Mouse (Mus musculus): Measurements from ENCODE around the gene Iqgap1. TPM values are rescaled to one million over a fixed set of nuclear protein-coding genes. Genes with fewer than 3 reads are reported as not detected.
A peak's percentile ranks its signal among the peaks of the same experiment; 100 is the strongest.
"Not testable (repeated sequence)": the region's sequence is repeated elsewhere in the genome, so short reads cannot be mapped to it uniquely, and the experiment has no call there.

The Iqgap1 gene
- total RNA-seq, 2 experiments from 2014 or later, result 30.9 to 34.0 TPM

DNA sequence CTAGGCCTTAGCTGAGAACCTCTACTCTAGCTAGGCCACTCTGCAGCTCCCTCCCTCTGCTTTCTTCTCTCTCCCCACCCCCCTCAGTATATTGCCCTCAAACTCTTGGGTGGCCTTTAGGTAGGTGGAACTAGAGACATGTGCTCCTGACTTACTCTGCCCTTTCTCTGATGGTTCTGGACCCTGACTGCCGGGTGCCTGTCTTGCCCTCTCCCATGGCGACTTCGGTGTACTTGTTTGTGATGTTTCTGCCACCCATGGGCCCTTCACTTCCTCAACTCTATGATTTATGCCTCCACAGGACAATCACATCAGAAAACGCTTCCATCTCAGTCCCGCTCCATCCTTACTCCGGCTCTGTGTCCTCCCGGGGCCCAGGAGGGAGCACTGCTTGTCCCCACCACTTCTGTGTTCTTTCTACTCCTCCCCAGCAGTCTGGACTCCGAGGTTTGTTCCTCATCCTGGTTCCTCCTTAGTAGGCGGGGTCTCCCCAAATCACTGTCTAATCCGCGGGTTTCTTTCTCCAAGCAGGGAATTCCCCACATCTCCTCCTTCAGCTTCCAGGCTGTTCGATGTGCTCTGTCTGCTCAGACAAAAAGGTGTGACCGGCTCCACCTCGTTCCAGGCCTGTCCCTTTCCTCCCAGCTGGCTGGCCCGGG is 20.0 kb upstream of the Iqgap1 start:
- intact Hi-C loops (cut with DNase I), result loop anchor here (5.0 kb wide), 2 partner anchors 38 to 103 kb away; no protein-coding TSS in a partner anchor
- DNase-seq (ENCODE audit: extremely low spot score in 1 of 2, low spot score in 2 of 2), result no peak

DNA sequence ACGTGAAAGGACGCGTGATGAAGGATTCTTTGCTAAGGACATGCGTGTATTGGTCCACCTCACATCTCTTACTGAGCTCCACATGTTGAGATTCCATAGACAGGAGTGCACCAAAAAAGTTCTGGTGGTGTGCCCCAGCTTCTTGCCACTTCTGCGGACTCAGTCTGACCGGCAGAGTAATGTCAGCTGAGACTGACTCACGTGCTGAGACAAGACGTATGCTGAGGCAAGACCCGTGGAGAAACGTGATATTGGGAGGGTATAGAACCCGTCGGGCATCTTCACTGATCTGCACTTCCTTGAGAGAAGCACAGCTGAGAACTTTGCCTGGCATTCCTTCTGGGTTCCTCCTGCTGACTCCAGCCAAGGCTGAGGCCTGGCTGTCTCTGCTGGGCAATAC is 18.9 kb upstream of the Iqgap1 start:
- intact Hi-C loops (cut with DNase I), result loop anchor here (5.0 kb wide), 2 partner anchors 37 to 102 kb away; no protein-coding TSS in a partner anchor
- no peak for DNase-seq (ENCODE audit: extremely low spot score in 1 of 2, low spot score in 2 of 2)

- DNase-seq (ENCODE audit: extremely low spot score in 1 of 2, low spot score in 2 of 2), result no peak
- intact Hi-C loops (cut with DNase I), result no loop called here
Observed at GRCm38 (mm10) chr7:80843910-80844640, 18.3 kb upstream of the Iqgap1 start.

- no peak for DNase-seq (ENCODE audit: extremely low spot score in 1 of 2, low spot score in 2 of 2)
- intact Hi-C loops (cut with DNase I), result no loop called here
Observed at GRCm38 (mm10) chr7:80843176-80843575, 17.4 kb upstream of the Iqgap1 start.

GRCm38 (mm10) chr7:80842132-80842531 is 16.4 kb upstream of the Iqgap1 start:
- no peak for DNase-seq (ENCODE audit: extremely low spot score in 1 of 2, low spot score in 2 of 2)
- intact Hi-C loops (cut with DNase I), result no loop called here

GRCm38 (mm10) chr7:80840937-80841336 is 15.2 kb upstream of the Iqgap1 start:
- intact Hi-C loops (cut with DNase I), result no loop called here
- DNase-seq (ENCODE audit: extremely low spot score in 1 of 2, low spot score in 2 of 2), result no peak

DNA sequence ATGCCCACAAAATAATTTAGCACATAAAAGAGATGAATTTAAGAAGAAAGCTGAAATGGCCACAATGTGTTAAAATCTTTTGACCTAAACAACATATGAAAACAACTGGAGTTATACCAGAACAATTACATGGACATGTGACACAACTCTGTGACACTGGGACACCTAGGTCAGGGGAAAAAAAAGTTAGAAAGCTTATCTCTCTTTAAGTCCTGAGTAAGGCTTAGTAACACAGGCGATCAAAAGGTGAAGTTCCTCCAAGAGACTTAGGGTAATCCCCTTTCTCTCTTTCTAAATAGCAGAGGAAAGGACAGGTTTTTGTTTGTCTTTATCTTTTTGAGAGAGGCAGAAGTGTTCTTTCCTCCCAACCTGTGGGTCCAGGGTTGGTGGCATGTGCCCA is 14.5 kb upstream of the Iqgap1 start:
- intact Hi-C loops (cut with DNase I), result no loop called here
- no peak for DNase-seq (ENCODE audit: extremely low spot score in 1 of 2, low spot score in 2 of 2)

DNA sequence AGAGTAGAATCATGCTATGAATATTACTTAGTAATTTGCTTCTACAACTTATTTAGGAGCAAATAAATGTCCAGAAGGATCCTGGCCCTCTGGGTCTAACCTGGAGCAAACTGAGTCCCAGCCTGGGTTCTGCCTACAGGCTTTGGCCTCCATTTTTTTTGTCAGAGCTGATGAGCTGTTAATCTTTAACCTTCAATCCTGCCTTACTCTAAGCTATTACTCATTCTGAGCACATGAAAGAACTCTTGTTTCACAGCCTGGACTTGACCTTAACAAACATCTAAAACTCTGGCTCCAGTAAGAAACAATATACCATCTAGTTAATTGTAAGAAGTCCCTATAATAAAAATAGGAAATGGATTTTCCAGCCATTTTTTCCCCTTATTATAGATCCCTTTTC is 14.0 kb upstream of the Iqgap1 start:
- intact Hi-C loops (cut with DNase I), result no loop called here
- no peak for DNase-seq (ENCODE audit: extremely low spot score in 1 of 2, low spot score in 2 of 2)

- no peak for DNase-seq (ENCODE audit: extremely low spot score in 1 of 2, low spot score in 2 of 2)
- intact Hi-C loops (cut with DNase I), result no loop called here
Observed at GRCm38 (mm10) chr7:80838247-80838646, 12.5 kb upstream of the Iqgap1 start.

GRCm38 (mm10) chr7:80837736-80838135 is 12.0 kb upstream of the Iqgap1 start:
- DNase-seq (ENCODE audit: extremely low spot score in 1 of 2, low spot score in 2 of 2), result no peak
- intact Hi-C loops (cut with DNase I), result no loop called here

DNA sequence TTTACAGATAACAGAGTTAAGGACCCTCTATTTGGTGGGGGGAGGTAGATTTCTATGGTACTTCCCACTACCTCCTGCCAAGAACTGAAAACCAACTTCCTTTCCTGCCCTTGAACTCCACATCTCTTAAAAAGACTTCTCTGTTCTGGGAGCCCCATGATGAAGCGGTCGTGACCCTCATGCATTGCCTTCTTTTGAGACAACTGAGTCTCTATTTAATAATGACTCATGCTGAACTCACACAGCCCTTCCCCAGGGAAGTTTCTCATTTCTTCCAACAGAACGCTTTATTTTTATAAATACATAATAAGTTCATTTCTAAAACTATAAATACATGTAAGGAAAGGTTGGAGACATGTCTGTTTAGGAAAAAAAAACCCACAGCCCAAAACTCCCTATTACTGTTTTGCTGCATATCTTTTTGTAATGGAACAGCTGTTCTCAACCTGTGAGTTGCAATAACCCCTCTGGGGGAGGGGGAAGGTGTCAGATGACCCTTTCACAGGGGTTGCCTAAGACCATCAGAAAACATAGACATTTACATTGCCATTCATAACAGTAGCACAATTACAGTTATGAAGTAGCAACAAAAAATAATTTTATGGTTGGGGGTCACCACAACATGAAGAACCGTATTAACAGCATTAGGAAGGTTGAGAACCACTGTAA is 10.3 kb upstream of the Iqgap1 start:
- no peak for DNase-seq (ENCODE audit: extremely low spot score in 1 of 2, low spot score in 2 of 2)
- intact Hi-C loops (cut with DNase I), result no loop called here

DNA sequence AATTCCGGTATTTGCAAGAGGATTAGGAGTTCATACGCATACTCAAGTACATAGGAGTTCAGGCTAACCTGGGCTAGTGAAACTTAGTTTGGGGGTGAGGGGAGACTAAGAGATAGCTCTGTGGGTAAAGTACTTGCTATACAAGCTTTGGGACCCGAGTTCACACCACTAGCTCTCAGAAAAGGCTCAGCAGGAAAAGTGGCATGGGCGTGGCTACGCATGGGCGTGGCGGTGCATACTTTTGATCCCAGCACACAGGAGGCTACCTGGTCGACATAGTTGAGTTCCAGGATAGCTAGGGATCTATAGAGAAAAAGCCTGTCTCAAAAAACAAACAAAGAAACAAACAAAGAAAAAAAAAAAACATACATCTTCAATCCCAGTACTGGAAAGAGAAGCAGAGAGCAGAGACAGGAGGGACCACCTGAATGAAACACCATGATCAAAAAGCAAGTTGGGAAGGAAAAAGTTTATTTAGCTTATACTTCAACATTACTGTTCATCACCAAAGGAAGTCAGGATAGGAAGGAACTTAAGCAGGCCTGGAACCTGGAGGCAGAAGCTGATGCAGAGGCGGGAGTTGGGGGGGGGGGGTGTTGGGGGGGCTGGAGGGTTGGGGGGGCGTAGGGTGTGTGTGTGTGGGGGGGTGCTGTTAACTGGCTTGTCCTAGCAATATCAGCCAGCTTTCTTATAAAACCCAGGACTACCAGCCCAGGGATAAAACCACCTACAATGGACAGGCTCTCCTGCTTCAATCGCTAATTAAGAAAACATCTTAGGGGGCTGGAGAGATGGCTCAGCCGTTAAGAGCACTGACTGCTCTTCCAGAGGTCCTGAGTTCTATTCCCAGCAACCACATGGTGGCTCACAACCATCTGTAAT is 8.1 kb upstream of the Iqgap1 start:
- intact Hi-C loops (cut with DNase I), result no loop called here
- no peak for DNase-seq (ENCODE audit: extremely low spot score in 1 of 2, low spot score in 2 of 2)

DNA sequence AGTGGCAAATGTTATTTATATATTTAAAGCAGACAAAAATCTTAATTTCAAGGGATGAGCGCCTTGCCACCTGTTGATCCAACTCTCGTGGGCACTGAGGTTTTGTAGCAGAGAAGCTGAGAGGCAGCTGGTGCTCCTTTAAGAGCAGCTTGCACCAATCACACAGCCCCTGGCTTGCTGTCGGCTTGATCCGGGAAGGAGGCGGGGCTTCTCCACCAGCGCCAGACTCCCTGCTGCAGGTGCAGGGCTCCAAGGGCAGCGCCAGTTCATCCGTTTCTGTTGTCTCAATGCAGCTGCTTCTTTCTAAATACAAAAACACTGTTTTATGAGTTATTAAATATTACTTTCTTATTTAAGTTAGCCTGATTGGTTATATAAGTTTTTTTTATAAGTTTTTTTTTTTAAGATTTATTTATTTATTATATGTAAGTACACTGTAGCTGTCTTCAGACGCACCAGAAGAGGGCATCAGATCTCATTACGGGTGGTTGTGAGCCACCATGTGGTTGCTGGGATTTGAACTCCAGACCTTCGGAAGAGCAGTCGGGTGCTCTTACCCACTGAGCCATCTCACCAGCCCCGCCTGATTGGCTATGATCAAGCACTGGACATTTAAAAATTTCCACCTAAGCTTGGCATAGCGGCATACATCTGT is 7.3 kb upstream of the Iqgap1 start:
- DNase-seq (ENCODE audit: extremely low spot score in 1 of 2, low spot score in 2 of 2), result peak in 1 of 2 experiments; percentile 73
- intact Hi-C loops (cut with DNase I), result not testable (repeated sequence)

DNA sequence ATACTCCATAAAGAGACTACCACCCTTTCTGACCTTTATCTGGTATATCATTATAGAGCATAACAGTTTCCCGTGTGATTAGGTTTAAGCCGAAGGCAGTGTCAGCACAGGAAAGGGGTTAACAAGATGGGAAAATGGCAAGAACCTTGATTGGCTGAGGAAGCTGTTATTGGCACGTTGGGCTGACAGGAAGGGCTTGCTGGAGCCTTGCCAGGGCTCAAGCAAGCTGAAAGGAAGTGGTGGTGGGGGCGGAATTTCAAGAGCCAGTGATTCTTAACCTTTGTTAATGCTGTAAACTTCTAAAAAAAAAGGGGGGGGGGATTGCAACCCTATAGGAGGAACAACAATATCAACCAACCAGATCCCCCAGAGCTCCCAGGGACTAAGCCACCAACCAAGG is 6.4 kb upstream of the Iqgap1 start:
- DNase-seq (ENCODE audit: extremely low spot score in 1 of 2, low spot score in 2 of 2), result peak in 1 of 2 experiments; percentile 78
- intact Hi-C loops (cut with DNase I), result no loop called here

- intact Hi-C loops (cut with DNase I), result no loop called here
- peak in 1 of 2 experiments; percentile 34 for DNase-seq (ENCODE audit: extremely low spot score in 1 of 2, low spot score in 2 of 2)
Observed at GRCm38 (mm10) chr7:80830193-80830803, 4.5 kb upstream of the Iqgap1 start.

- DNase-seq (ENCODE audit: extremely low spot score in 1 of 2, low spot score in 2 of 2), result no peak
- intact Hi-C loops (cut with DNase I), result no loop called here
Observed at GRCm38 (mm10) chr7:80828146-80828860, 2.5 kb upstream of the Iqgap1 start.

DNA sequence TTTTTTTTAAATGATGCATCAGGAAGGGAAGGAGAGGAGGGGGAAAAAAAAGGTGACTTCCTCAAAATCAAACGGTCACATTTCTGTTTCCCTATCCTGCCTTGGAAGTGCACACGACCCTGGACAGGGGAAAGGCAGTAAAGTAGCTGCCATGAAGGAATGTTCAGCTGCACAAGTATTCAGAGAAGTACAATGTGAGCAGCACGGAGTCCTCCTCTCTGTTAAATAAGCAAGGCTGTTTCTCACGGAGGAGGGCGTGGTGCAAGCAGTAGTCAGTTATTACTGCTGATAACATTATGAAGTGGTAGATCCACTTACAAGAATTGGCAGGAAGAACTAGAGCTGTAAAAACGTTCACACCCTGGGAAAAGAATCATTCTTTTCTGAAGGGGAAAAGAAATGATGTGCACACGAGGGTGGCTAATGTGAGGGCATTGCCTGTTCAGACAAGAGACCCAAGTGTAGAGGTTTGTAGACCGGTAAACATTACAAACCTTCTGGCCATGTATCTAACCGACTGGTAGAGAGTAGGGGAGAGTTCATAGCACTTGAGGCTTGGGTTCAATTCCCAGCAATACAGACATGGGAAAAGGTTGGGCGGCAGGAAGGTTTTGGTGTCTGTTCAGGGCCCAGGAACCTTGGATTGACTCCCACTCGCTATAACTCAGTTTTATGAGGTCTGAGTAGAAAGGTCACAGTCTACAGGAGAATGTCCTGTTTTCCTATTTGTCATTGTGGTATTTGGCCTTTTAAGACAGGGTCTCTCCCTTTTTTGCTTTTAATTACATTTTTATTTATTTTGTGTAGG is 1.7 kb downstream of the Iqgap1 start:
- DNase-seq (ENCODE audit: extremely low spot score in 1 of 2, low spot score in 2 of 2), result no peak
- intact Hi-C loops (cut with DNase I), result no loop called here
